Mouse (Mus musculus) retina, postnatal 1 day (tissue): ENCODE measurements around the gene Tpp2.
"Not testable (repeated sequence)": the region's sequence is repeated elsewhere in the genome, so short reads cannot be mapped to it uniquely, and the experiment has no call there.

Experiments used
- DNase-seq: peaks from one replicate; pipeline ENCODE4 v3.0.0-alpha.2; 2012

Tpp2 gene

GRCm38 (mm10) chr1:43933488-43934415 is at the start of gene Tpp2:
TSS of gene Tpp2 (plus strand) at chr1:43933647.
- DNase-seq, result peak; percentile 99

- DNase-seq, result not testable (repeated sequence)
Observed at GRCm38 (mm10) chr1:43888358-43888757, 45.1 kb upstream of the Tpp2 start.

DNA sequence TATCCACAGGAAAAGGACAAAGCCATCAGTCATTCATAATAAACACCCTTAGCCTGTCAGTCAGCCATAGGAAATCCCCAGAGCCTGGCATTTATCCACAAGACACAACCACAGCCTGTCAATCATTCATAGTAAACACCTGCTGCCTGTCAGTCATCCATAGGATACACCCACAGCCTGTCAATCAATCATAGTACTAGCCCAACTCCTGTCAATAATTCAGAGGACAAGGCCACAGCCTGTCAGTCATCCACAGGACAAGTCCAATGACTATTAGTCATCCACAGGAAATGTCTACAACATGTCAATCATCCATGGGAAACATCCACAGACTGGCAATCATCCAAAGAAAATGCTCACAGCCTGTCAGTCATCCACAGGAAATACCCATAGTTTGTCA is 37.7 kb upstream of the Tpp2 start:
- DNase-seq, result no peak

GRCm38 (mm10) chr1:43897131-43897530 is 36.3 kb upstream of the Tpp2 start:
- DNase-seq, result no peak

- DNase-seq, result no peak
Observed at GRCm38 (mm10) chr1:43897987-43898386, 35.5 kb upstream of the Tpp2 start.

DNA sequence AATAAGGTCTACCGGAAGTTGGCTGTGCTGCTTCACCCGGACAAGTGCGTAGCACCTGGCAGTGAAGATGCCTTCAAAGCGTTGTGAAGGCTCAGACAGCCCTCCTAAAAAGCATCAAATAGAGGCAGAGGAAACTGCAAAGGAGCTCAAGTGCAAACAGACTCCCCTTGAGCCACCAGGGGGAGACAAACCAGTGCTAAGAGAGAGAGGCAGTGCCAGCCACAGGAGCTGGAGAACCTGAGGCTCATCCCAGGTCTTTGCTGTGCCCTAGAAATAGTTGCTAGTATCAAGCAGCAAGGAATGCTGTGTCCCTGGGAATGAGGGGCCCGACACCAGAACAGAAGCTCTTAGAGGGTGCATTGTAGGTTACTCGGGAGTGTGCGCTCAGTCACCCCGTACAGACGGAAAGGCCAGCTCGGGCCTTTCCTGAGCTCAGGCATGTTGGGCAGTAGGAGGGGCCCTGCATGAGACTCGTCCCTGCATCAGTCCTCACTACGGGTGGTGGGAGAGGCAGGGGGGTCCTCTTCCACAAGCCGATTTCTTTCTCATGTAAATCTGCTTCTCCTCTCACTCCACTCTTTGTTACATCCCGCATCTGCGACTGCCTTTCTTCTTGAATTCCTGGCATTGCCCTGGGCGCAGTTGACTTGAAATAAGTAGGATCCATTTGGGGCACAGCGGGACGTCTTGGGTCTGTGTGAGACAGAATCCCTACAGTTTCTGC is 34.3 kb upstream of the Tpp2 start:
- peak; percentile 87 for DNase-seq

DNA sequence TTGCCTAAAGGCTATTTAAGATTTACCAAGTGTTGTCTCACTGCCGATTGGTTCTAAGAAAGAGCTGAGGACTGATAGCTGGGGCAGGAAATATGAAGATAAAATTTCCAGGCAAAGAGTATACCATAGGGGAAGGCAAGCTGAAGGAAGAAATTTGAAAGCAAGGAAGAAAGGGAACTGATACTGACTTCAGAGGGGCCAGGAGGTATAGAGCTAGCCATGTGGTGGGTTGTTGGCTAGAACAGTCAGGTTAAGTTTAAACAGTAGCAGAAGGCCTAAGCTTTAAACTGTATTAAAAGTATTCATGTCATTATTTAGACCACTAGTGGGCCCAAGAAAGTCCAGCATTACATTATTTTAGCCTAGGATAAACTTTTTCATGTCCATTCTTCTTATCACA is 31.0 kb upstream of the Tpp2 start:
- DNase-seq, result no peak

GRCm38 (mm10) chr1:43902855-43903254 is 30.6 kb upstream of the Tpp2 start:
- peak; percentile 32 for DNase-seq

DNA sequence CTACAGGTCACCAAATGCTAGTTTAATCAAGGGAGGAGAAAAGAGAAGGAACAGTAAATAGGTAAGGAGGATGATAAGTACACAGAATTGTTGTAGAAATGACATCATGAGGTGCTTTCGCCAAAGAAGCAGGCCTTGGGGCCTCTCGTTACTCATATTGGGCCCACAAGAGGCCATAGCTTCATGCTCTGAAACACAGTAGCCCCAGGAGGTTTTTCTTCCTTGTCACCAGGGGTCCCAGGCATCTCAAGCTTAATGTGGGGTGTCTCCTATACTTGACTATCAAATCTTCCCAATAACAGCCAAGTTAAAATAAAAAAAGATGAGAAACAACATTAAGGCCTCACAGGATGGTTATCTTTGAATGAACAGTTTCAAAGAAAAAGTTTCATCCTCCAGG is 18.0 kb upstream of the Tpp2 start:
- DNase-seq, result no peak

DNA sequence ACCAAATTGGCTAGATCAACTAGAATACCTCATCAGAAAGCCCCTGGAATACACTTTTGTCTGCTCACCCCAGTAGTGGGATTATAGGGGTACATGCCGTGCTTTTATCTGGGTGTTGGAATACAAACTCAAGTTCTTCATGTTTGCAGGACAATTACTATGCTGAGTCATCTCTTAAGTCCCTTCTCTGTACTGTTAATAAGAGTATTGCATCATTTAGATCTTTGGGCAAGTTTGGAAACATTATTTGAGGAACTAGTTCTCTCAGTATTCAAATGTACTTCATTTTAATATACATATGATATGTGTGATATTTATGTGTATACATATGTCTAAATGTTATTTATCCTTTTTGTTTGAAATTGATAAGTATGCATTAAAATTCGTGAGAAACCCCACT is 16.6 kb upstream of the Tpp2 start:
- no peak for DNase-seq

GRCm38 (mm10) chr1:43934416-43934810 is 966 bp downstream of the Tpp2 start:
- DNase-seq, result no peak

- no peak for DNase-seq
Observed at GRCm38 (mm10) chr1:43939310-43939709, 5.9 kb downstream of the Tpp2 start.

DNA sequence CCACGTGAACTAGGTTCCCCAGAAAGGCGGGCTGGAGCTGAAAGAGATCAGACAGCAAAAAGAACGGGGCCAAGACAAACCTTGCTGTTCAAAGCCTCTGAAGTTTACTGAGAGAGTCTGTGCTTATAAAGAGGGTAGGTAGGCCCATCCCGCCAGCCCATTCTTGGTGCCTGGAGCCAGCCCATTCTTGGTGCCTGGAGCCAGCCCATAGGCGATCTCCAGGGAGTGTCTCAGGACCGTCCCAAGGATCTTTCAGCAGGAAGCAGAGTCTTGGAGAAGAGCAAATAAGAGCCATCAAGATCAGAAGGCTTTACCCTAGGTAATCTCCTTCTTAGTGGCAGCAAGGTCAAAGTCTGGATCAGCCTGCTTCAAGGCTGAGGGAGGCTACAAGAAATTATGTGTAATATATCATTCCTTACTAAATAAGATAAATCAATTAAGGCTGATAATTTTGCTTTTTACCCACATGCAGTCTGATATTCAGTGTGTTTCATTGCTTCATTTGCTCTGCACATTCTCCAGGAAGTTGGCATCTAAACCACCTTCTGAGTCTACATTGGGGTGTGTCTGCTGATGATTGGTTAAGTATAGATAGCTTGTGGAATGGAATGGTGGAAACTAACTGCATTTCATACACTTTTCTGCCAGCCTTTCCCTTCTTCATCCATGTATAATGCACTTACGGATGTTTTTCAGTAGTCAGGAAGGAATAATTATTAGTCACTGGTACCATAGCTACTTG is 8.2 kb downstream of the Tpp2 start:
- no peak for DNase-seq

DNA sequence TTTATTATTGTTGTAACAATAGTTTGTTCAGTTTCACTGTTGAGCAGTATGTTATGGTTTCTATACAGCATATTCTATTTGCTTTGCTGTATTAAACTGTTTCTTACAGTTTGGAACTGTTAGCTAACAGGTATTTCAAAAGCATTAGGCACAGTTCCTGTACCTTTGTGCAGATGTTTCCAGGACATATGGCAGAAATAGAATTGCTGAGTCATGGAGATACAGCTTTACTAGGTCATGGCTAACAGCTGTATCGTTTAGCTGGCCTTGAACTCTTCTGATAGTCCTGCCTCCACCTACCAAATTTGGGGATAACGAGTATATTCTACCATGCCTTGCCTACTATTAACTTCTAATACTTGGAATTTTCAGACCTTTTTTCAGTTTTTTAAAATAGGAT is 9.4 kb downstream of the Tpp2 start:
- DNase-seq, result no peak

DNA sequence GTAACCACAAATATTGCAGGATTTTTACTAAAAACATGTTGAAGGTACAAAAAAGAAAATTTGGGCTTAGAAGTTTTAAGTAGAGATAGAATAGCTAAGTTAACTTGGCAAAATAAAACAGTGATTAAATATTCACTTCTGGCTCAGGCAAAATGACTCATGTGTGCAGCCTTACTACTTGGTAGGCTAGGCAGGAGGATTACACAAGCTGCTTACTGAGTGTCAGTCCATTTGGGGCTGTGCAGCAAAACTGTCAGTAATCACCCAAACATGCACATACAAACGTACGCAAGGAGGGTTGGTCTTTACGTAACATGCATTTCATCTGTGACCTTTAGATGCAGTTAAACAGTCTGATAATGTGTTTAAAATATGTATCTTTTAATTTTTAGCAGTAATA is 20.2 kb downstream of the Tpp2 start:
- no peak for DNase-seq

GRCm38 (mm10) chr1:43964381-43964780 is 30.9 kb downstream of the Tpp2 start:
- DNase-seq, result no peak

- DNase-seq, result peak; percentile 2
Observed at GRCm38 (mm10) chr1:43966756-43967155, 33.3 kb downstream of the Tpp2 start.

DNA sequence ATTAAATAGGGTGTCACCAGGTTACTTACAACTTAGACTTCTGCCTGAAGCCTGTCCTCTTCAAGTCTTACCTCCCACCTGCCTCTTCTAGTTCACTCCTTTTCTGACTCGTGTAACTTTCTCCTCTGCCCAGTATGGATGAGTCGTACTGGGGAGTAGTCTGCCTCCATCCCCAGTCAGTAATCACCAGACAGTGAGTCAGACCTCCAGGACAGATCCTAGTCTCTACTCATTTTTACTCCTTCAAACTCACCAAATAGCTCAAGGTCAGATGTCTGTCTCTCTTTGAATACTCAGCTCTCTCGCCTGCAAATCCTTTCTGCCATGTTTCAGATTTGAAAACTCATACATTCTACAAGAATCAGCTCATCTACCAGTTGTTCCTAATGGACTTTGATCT is 35.9 kb downstream of the Tpp2 start:
- no peak for DNase-seq

DNA sequence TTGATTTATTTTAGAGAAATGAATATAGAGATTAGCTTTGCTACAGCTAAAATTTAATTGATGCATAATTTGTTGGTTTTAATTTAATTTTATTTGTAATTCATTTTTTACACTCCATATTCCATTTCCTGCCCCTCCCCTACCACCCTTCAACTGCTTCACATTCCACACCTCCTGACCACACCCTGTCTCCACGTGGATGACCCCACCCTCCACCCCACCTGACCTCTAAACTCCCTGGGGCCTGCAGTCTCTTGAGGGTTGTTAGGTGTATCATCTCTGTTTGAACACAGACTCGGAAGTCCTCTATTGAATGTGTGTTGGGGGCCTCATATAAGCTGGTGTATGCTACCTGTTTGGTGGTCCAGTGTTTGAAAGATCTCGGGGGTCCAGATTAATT is 37.6 kb downstream of the Tpp2 start:
- no peak for DNase-seq

DNA sequence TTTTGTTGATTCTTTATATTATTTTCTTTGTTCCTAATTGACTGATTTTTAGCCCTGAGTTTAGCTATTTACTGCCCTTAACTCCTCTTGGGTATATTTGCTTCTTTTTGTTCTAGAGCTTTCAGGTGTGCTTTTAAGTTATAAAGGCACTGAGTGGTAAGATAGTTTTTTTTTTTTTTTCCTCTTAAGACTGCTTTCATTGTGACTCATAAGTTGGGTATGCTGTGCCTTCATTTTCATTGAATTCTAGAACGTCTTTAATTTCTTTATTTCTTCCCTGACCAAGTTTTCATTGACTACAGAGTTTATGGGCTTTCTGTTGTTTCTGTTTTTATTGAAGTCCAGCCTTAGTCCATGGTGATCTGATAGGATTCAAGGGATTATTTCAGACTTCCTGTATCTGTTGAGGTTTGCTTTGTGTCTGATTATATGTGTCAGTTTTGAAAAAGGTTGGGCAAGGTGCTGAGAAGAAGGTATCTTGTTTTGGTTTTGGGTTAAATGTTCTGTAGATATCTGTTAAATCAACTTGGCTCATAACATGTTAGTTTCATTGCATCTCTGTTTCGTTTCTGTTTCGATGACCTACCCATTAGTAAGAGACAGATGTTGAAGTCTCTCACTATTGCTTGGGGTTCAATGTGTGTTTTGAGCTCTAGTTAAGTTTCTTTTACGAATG is 63.6 kb downstream of the Tpp2 start:
- no peak for DNase-seq

DNA sequence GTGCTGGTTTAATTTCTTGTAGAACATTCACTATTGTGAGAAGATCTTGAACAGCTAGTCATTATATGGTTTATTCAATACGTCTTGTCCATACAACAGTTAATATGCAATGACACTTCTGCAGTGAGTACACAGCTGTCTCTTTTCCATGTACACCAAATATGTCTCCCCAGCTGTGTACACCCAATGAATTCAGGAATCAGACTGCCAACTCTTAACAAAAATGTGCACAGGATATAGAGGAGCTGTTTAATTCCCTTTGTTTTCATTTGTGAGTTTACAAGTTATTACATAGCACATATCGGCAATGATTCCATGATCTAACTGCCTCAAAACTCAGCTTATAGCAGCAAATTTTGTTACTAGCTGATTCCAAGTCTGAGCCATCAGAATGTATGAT is 71.1 kb downstream of the Tpp2 start:
- DNase-seq, result no peak

DNA sequence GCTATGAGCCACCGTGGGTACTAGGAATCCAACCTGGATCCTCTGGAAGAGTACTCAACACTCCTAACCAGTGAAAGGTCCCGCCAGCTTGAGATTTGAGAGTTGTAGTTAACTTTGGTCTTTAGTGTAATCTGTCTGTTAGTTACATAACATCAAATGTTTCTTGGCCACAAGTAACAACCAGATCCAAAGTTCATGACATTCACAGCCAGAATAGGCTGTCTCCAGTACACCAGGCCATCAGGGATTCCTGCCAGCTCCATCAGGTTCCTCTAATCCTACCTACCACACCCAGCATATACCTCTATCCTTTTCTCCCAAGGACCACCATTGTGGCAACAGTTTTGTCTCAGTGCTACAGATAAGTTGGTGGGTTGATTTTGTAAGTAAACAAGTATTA is 82.1 kb downstream of the Tpp2 start:
- no peak for DNase-seq

- no peak for DNase-seq
Observed at GRCm38 (mm10) chr1:44019934-44020333, 86.5 kb downstream of the Tpp2 start, which contains the start of gene Mettl21c. TSS of gene Mettl21c (minus strand) at chr1:44020034.
